Mouse (Mus musculus) heart, adult 2 months (tissue): ENCODE measurements around the gene Mpg. TPM values are rescaled to one million over a fixed set of nuclear protein-coding genes. Genes with fewer than 3 reads are reported as not detected.

ENCODE experiments used
- DNase-seq, 2 experiments: peaks; one replicate each; pipeline ENCODE4 v3.0.0; 2021
- H3K27ac ChIP-seq: fragments of 200-600 bp; 2 replicates; pipeline ENCODE4 v1.8.1; 2022
- H3K27me3 ChIP-seq: fragments of 200-500 bp; 2 replicates; pipeline ENCODE4 v1.6.1; 2012; ENCODE audit warnings: mild to moderate bottlenecking, low read length, inconsistent platforms, mixed read lengths; ENCODE audit not compliant: control insufficient read depth, insufficient read depth
- H3K36me3 ChIP-seq: fragments of 200-500 bp; 2 replicates; pipeline ENCODE4 v1.6.1; 2012; ENCODE audit warnings: low read length, inconsistent platforms; ENCODE audit not compliant: control insufficient read depth, insufficient read depth
- H3K4me1 ChIP-seq: fragments of 200-500 bp; 2 replicates; pipeline ENCODE4 v1.6.1; 2011; ENCODE audit warnings: low read length; ENCODE audit not compliant: control insufficient read depth, insufficient read depth
- H3K4me3 ChIP-seq: fragments of 200-600 bp; 2 replicates; pipeline ENCODE4 v1.8.1; 2022
- H3K79me2 ChIP-seq: fragments of 200-500 bp; replicated peaks from 2 replicates; pipeline ENCODE4 v1.6.1; 2012; ENCODE audit warnings: mild to moderate bottlenecking, inconsistent platforms, low read length, moderate library complexity, mixed read lengths; ENCODE audit not compliant: control insufficient read depth, insufficient read depth
- H3K9ac ChIP-seq: fragments of 200-500 bp; 2 replicates; pipeline ENCODE4 v1.6.1; 2012; ENCODE audit warnings: low read depth, mild to moderate bottlenecking, control low read depth, inconsistent platforms, low read length, mixed read lengths
- CTCF ChIP-seq: fragments of 200-600 bp; IDR thresholded peaks from 2 replicates; pipeline ENCODE4 v1.8.1; 2022; ENCODE audit warnings: antibody characterized with exemption, mild to moderate bottlenecking, moderate library complexity
- EP300 ChIP-seq: fragments of 200-500 bp; IDR thresholded peaks from 2 replicates; pipeline ENCODE4 v1.6.1; 2011; ENCODE audit warnings: low read depth, low read length, control low read depth; ENCODE audit not compliant: insufficient read depth
- POLR2A ChIP-seq: fragments of 200-500 bp; IDR thresholded peaks from 2 replicates; pipeline ENCODE4 v1.6.1; 2011; ENCODE audit warnings: mild to moderate bottlenecking, low read depth, low read length, control low read depth; ENCODE audit not compliant: insufficient read depth
- whole genome bisulfite sequencing: fragments of 180-500 bp; shearing (Covaris S2); methylation state at CpG from one replicate; pipeline ENCODE4 v1.1.7; 2018; 5-methylcytosine and 5-hydroxymethylcytosine counted together
- intact Hi-C: fragments of 180-260 bp; cut with DNase I; formaldehyde crosslinking; loops from one replicate; pipeline ENCODE4 v1.15.1; 2025
- polyA plus RNA-seq: library from polyadenylated mRNA; depleted of rRNA; stranded (reverse); fragments of >200 nt; gene quantifications from 2 replicates; pipeline ENCODE4 v1.2.3, GENCODE M21; 2012
- total RNA-seq, 2 experiments: library from RNA; stranded (reverse); gene quantifications; 2 replicates each; pipeline ENCODE4 v1.2.3; 2021

Mpg gene
- total and polyA plus RNA-seq, 3 experiments, result 5.1 to 6.2 (median 5.2) TPM

- no peaks in the 10 kb centered on the region for H3K27me3 ChIP-seq
- H3K79me2 ChIP-seq, result peaks cover 6% of the 10 kb centered on the region
- H3K36me3 ChIP-seq, result peaks cover 3% of the 10 kb centered on the region; the same call in 1 of the 2 replicates
- no peak for DNase-seq
- 68% methylated on average over 5 of the region's 5 CpGs for WGBS
- intact Hi-C loops, result loop anchor here (5.0 kb wide), 1 partner anchor 47 kb away; the partner anchor contains the start of gene Rhbdf1
- H3K4me1 ChIP-seq, result peaks cover 3% of the 10 kb centered on the region
- no peak overlapping the region for H3K9ac ChIP-seq
- H3K27ac ChIP-seq, result no peak overlapping the region
- TF ChIP-seq POLR2A (no peak), CTCF (no peak), EP300 (no peak)
- no peak overlapping the region for H3K4me3 ChIP-seq
These were observed 42.6 kb downstream of the Mpg start for GRCm38 (mm10) chr11:32268952-32269351.

GRCm38 (mm10) chr11:32271178-32271577, 44.9 kb downstream of the Mpg start:
- TF ChIP-seq POLR2A (no peak), CTCF (no peak), EP300 (no peak)
- intact Hi-C loops, result no loop called here
- H3K4me1 ChIP-seq, result peaks cover 1% of the 10 kb centered on the region
- 26% methylated on average over 4 of the region's 4 CpGs for WGBS
- H3K36me3 ChIP-seq, result peaks cover 3% of the 10 kb centered on the region; the same call in 1 of the 2 replicates
- 0 out of 2 replicates have a peak, but pooled peaks cover 1% of the 10 kb centered on the region for H3K79me2 ChIP-seq
- H3K4me3 ChIP-seq, result no peak overlapping the region
- no peak for DNase-seq
- H3K9ac ChIP-seq, result no peak overlapping the region
- no peaks in the 10 kb centered on the region for H3K27me3 ChIP-seq
- no peak overlapping the region for H3K27ac ChIP-seq

GRCm38 (mm10) chr11:32276347-32276746, 50.0 kb downstream of the Mpg start, which contains the start of gene Hba-x:
Gene Hba-x (plus strand): TSS chr11:32276400.
- H3K36me3 ChIP-seq, result no peaks in the 10 kb centered on the region
- H3K4me3 ChIP-seq, result no peak within 1 kb of the TSS
- intact Hi-C loops, result no loop called here
- no peaks in the 10 kb centered on the region; the same call in 1 of the 2 replicates for H3K4me1 ChIP-seq
- WGBS, result 61% methylated on average over 3 of the region's 3 CpGs
- no peak within 1 kb of the TSS for H3K27ac ChIP-seq
- TF ChIP-seq EP300, result no peak
- no peak for TF ChIP-seq POLR2A
- TF ChIP-seq CTCF, result no peak
- H3K9ac ChIP-seq, result no peak within 1 kb of the TSS
- H3K27me3 ChIP-seq, result peaks cover 6% of the 10 kb centered on the region
- no peak for DNase-seq
- H3K79me2 ChIP-seq, result no peaks in the 10 kb centered on the region

- Histone ChIP-seq H3K79me2 (no peaks in the 10 kb centered on the region), H3K4me1 (no peaks in the 10 kb centered on the region), H3K36me3 (no peaks in the 10 kb centered on the region), H3K27me3 (peaks cover 6% of the 10 kb centered on the region), H3K4me3 (no peak overlapping the region), H3K27ac (no peak overlapping the region), H3K9ac (no peak overlapping the region)
- TF ChIP-seq POLR2A, result no peak
- no peak for TF ChIP-seq CTCF
- no peak for DNase-seq
- intact Hi-C loops, result no loop called here
- WGBS, result 59% methylated on average over 21 of the region's 21 CpGs
These were observed 51.6 kb downstream of the Mpg start for GRCm38 (mm10) chr11:32277736-32278457.

DNA sequence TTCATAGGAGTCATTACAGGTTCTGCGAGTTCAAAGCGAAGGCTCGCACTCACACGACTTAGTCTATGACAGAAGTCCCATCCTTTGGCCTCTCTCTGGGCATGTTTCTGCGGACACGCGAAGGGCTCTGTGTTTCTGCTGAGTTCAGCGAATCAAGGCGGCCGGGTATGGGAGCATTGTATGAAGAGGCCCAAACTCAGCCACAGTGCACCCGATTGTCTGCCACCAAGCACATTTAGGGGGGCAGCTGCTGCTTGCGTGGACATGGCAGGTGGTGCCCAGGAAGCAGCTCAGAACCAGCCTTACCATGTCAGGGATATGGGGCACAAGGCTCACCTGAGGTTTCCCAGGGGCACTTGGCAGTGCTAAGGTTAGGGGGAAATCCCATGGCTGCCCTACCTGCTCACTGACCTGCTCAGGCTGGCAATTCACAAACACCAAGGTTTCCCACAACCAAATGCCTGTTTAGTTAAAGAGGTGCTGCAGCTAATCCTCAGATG, 52.2 kb downstream of the Mpg start:
- Histone ChIP-seq H3K27ac (no peak overlapping the region), H3K4me1 (no peaks in the 10 kb centered on the region), H3K4me3 (no peak overlapping the region), H3K79me2 (no peaks in the 10 kb centered on the region), H3K36me3 (no peaks in the 10 kb centered on the region), H3K27me3 (peaks cover 6% of the 10 kb centered on the region), H3K9ac (no peak overlapping the region)
- DNase-seq, result no peak
- 77% methylated on average over 12 of the region's 12 CpGs for WGBS
- intact Hi-C loops, result no loop called here
- TF ChIP-seq POLR2A (no peak), EP300 (no peak), CTCF (no peak)

DNA sequence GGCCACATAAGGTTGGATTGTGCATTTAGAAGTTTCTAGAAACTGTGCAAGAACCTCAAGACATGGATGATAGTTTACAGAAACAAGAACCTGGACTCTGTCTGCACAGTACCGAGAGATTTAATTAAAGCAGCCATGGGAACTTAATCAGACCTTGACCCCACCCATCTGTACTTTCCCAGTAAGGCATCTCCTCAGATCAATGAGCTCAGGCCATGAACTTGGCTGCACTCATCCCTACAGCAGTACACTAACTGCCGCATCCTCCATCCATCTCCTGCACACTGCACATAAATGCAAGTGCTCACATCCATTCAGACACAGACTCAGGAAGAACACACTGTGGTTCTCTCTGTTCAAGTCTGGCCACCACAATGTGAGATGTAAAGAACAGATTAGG, 54.3 kb downstream of the Mpg start:
- intact Hi-C loops, result no loop called here
- no peaks in the 10 kb centered on the region for H3K36me3 ChIP-seq

More for the DNA sequence above, 54.3 kb downstream of the Mpg start:
- no peak for TF ChIP-seq POLR2A
- no peak for TF ChIP-seq EP300
- no peak for TF ChIP-seq CTCF
- Histone ChIP-seq H3K4me1 (no peaks in the 10 kb centered on the region), H3K9ac (no peak overlapping the region), H3K4me3 (no peak overlapping the region), H3K27ac (no peak overlapping the region), H3K79me2 (no peaks in the 10 kb centered on the region), H3K27me3 (peaks cover 6% of the 10 kb centered on the region)
- no peak for DNase-seq
- WGBS, result 74% methylated on average over 2 of the region's 2 CpGs
